Mouse (Mus musculus): ENCODE measurements around the gene Neurog3.

The Neurog3 gene

GRCm38 (mm10) chr10:62137150-62137549 is 4.3 kb downstream of the Neurog3 start:
- DNase-seq (ENCODE audit: extremely low spot score) = no peak

- no peak for DNase-seq (ENCODE audit: extremely low spot score)
These were observed 5.2 kb downstream of the Neurog3 start for GRCm38 (mm10) chr10:62138040-62138439.

GRCm38 (mm10) chr10:62143820-62144219 is 10.9 kb downstream of the Neurog3 start, which contains the start of gene Fam241b:
Gene Fam241b (minus strand): TSS chr10:62143920.
- no peak for DNase-seq (ENCODE audit: extremely low spot score)

GRCm38 (mm10) chr10:62145957-62146356 is 13.1 kb downstream of the Neurog3 start:
- DNase-seq (ENCODE audit: extremely low spot score) = no peak

- DNase-seq (ENCODE audit: extremely low spot score) = no peak
These were observed 14.8 kb downstream of the Neurog3 start for GRCm38 (mm10) chr10:62147466-62148248.

GRCm38 (mm10) chr10:62149929-62150328 is 17.0 kb downstream of the Neurog3 start:
- no peak for DNase-seq (ENCODE audit: extremely low spot score)

GRCm38 (mm10) chr10:62162410-62162809 is 29.5 kb downstream of the Neurog3 start:
- DNase-seq (ENCODE audit: extremely low spot score) = no peak

- peak; percentile 62 for DNase-seq (ENCODE audit: extremely low spot score)
These were observed 40.1 kb downstream of the Neurog3 start for GRCm38 (mm10) chr10:62172841-62173553.

- peak; percentile 36 for DNase-seq (ENCODE audit: extremely low spot score)
These were observed 41.1 kb downstream of the Neurog3 start for GRCm38 (mm10) chr10:62173941-62174448.

- peak; percentile 67 for DNase-seq (ENCODE audit: extremely low spot score)
These were observed 41.8 kb downstream of the Neurog3 start for GRCm38 (mm10) chr10:62174533-62175313.

- DNase-seq (ENCODE audit: extremely low spot score) = no peak
These were observed 47.1 kb downstream of the Neurog3 start for GRCm38 (mm10) chr10:62179944-62180343.

- no peak for DNase-seq (ENCODE audit: extremely low spot score)
These were observed 48.8 kb downstream of the Neurog3 start for GRCm38 (mm10) chr10:62181701-62182100.

- DNase-seq (ENCODE audit: extremely low spot score) = no peak
These were observed 49.7 kb downstream of the Neurog3 start for GRCm38 (mm10) chr10:62182471-62183014.

- peak; percentile 93 for DNase-seq (ENCODE audit: extremely low spot score)
These were observed 50.2 kb downstream of the Neurog3 start for GRCm38 (mm10) chr10:62183053-62183452.

Measured in embryo, embryonic 9.5 days (tissue).